Mouse (Mus musculus) bone marrow, adult 2 months (tissue): ENCODE data around the gene Plxnc1. TPM values are rescaled to one million over a fixed set of nuclear protein-coding genes. Genes with fewer than 3 reads are reported as not detected.

Experiments
- H3K27ac ChIP-seq: fragments of 200-500 bp; 2 replicates; pipeline ENCODE4 v1.5.1; 2012; ENCODE audit warnings: low read depth, mild to moderate bottlenecking, control low read depth, inconsistent platforms, low read length; ENCODE audit not compliant: control insufficient read depth, poor library complexity, insufficient read depth
- H3K4me1 ChIP-seq: fragments of 200-500 bp; 2 replicates; pipeline ENCODE4 v1.6.1; 2011; ENCODE audit warnings: low read length; ENCODE audit not compliant: control insufficient read depth, insufficient read depth
- H3K4me3 ChIP-seq: fragments of 200-500 bp; replicated peaks from 2 replicates; pipeline ENCODE3; 2011; ENCODE audit warnings: mild to moderate bottlenecking, low read depth, low read length, control low read depth; ENCODE audit not compliant: control insufficient read depth
- CTCF ChIP-seq: fragments of 200-500 bp; IDR thresholded peaks from 2 replicates; pipeline ENCODE4 v1.5.1; 2011; ENCODE audit warnings: low read length, control low read depth; ENCODE audit not compliant: control insufficient read depth, insufficient read depth
- POLR2A ChIP-seq: fragments of 200-500 bp; IDR thresholded peaks from 2 replicates; pipeline ENCODE4 v1.6.1; 2011; ENCODE audit warnings: low read depth, mild to moderate bottlenecking, control low read depth, low read length, borderline replicate concordance; ENCODE audit not compliant: control insufficient read depth
- whole genome bisulfite sequencing: fragments of 180-500 bp; shearing (Covaris S2); methylation state at CpG from one replicate; pipeline ENCODE4 v1.1.7; 2018; 5-methylcytosine and 5-hydroxymethylcytosine counted together
- polyA plus RNA-seq: library from polyadenylated mRNA; stranded (reverse); fragments of >200 nt; gene quantifications from 2 replicates; pipeline ENCODE4 v1.2.4, GENCODE M21; 2011; ENCODE audit warnings: low replicate concordance; ENCODE audit not compliant: missing spikeins, insufficient read depth, insufficient read length

The Plxnc1 gene
- polyA plus RNA-seq, 1 experiment: 16.4 TPM

- TF ChIP-seq CTCF (no peak), POLR2A (no peak)
- no peak overlapping the region for H3K4me3 ChIP-seq
- H3K27ac ChIP-seq: no peak overlapping the region
- no peaks in the 10 kb centered on the region for H3K4me1 ChIP-seq
- WGBS: 66% methylated on average over 3 of the region's 3 CpGs
Observed at GRCm38 (mm10) chr10:94780618-94781262, 163.9 kb downstream of the Plxnc1 start.

DNA sequence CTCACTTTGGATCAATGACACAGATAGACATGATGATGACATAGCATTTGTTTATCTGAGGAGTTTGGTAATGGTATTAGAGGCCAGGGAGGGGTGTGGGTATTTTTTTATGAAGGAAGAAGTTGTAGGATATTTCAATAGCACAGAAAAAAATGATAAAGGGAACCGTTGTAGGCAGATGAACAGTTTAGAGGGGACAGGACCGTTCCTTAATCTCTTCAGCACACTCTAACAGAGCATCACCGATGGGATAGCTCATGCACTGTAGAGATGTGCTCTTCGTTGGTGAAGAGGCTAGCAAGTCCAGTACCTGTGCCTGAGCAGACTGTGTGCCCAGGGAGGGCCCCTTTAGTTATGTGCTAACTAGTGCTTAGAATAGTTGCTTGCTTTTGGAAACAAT is 165.3 kb downstream of the Plxnc1 start:
- WGBS: 48% methylated on average over 4 of the region's 4 CpGs
- no peaks in the 10 kb centered on the region for H3K4me1 ChIP-seq
- no peak overlapping the region for H3K4me3 ChIP-seq
- TF ChIP-seq POLR2A (no peak), CTCF (no peak)
- H3K27ac ChIP-seq: no peak overlapping the region

- 89% methylated on average over 3 of the region's 3 CpGs for WGBS
- Histone ChIP-seq H3K4me1 (no peaks in the 10 kb centered on the region), H3K27ac (no peak overlapping the region), H3K4me3 (no peak overlapping the region)
- TF ChIP-seq CTCF (no peak), POLR2A (no peak)
Observed at GRCm38 (mm10) chr10:94777576-94777975, 167.1 kb downstream of the Plxnc1 start.

DNA sequence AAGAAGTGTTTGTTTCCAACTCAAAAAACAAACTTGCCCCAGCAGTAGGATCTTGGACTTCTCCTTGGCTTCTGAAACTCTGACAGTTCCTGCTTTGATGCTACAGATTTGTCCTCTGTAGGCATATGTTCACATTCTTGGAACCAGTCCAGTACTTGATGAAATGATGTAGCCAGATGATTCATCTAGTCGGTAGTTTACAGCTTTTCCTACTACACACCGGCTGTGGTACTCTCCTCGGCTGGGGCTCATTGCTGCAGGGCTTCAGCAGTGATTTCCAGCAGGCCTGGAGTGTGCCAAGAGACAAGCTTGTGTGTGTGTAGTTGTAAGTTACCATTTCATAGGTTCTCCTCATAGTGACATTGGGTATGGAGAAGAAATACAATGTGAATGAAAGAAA is 173.1 kb downstream of the Plxnc1 start:
- 63% methylated on average over 3 of the region's 3 CpGs for WGBS
- TF ChIP-seq CTCF (no peak), POLR2A (no peak)
- Histone ChIP-seq H3K4me3 (no peak overlapping the region), H3K4me1 (no peaks in the 10 kb centered on the region), H3K27ac (no peak overlapping the region)

GRCm38 (mm10) chr10:94747011-94747410 is 197.6 kb downstream of the Plxnc1 start:
- TF ChIP-seq CTCF: no peak
- TF ChIP-seq POLR2A: no peak
- 82% methylated on average over 2 of the region's 2 CpGs for WGBS
- no peak overlapping the region for H3K27ac ChIP-seq
- no peaks in the 10 kb centered on the region for H3K4me1 ChIP-seq
- no peak overlapping the region for H3K4me3 ChIP-seq

DNA sequence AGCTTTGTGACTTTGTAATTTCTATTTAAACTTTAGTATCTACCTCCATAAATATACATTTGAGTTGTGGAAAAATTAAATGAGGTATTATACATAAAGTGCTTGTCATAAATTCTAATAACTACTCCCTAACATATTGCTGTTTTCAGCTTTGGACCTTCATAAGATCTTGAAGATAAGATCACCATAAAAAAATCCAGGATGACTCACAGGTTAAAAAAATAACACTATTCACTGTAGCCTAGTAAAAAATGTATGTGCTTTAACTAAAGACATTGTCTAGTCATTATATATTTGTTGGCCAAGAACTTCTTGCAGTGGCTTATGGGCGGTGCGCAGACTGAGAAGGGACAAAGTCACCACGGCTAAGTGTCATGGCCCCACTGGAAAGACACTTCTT is 203.2 kb downstream of the Plxnc1 start:
- no peaks in the 10 kb centered on the region for H3K4me1 ChIP-seq
- H3K4me3 ChIP-seq: no peak overlapping the region
- 98% methylated on average over 3 of the region's 3 CpGs for WGBS
- no peak overlapping the region for H3K27ac ChIP-seq
- TF ChIP-seq POLR2A: no peak
- no peak for TF ChIP-seq CTCF
